Mouse (Mus musculus): ENCODE results near the gene Aftph.

Gene Aftph

DNA sequence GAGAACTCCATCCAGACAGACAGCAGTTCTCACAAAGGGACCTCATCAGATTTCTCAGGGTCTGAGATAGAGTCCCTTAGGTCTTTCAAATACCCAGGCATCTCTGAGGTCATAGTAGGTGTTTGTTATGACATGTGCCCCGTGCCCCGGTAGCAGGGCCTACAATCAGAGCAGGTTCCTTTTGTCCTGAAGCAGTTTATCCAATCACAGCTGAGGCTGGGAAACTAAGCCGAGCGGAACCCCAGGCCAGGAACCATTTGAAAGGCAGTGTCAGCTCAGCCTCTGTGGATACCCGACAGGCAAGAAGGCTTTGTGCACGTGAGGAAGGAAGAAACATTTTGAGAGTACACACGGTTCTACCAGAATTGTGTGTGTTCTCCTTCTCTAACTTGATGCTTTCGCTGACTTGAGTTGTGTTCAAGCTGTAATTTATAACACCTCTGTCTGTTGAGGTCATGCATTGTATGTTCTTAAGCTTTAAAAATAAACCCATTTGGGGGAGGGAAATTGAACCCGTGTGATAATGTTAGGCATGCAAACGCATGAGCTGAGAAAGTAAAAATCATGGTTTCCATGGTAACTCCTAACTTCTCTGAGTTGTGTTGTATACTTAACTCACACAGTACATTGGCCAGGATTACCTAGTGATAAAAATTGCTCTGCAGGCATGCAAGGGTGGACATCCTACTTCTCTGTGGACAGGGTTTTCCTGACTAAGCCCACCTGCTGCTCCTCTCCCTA lies 94.2 kb downstream of the Aftph start:
- no peak for DNase-seq

DNA sequence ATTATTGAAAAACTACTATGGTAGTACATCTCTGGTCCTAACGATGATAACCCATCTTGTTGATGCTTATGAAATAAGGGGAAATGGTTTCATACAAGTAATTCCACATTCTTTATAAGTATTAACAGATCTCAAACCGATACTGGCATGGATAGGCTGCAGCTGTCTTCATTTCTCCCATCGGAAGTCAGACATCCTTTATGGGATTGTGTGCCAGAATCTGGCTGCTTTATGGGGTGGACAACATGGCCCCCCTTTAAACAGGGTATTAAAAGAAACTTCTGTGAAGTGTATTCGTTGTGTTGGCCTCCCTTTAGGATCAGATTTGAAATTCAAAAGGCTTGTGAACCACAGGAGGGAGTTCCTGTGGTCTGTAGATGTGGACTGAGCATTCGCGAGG lies 95.2 kb downstream of the Aftph start:
- no peak for DNase-seq

DNA sequence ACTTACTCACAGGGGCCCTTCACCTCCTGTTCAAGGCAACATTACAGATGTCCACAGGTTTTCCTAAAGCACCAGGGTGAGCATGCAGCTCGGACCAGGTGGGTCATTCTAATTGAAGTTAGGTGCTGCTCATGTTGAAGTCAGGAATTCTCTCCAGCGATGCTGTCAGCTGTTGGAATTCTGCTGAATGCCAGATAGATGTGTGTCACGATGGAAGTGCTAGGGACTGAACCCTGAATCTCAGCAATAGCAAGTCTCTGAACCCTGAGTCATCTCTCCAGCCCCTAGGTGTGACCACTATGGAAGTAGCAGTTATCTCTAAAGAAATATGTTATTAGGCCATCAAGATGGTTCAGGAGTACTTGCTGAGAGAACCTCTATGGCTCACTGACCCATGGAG lies 95.9 kb downstream of the Aftph start:
- no peak for DNase-seq

DNA sequence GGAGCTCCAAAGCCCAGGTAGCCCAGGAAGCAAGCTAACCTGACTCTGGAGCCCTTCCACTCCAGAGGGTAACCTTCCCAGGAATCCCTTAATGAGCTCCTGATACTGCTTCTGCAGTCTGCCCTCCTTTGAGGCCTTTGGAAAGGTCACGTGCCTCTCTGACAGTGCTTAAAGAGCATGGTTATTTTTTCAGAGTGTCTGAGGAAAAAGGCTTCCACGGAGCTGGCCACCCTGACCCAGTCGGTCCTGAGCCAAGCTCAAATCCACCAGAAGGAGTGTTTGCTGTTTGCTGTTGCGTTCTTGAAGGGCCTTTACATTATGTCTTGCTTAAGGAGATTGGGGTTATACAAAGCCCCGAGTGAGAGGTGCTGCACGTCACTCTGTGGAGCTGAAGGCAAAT lies 96.5 kb downstream of the Aftph start:
- no peak for DNase-seq

DNA sequence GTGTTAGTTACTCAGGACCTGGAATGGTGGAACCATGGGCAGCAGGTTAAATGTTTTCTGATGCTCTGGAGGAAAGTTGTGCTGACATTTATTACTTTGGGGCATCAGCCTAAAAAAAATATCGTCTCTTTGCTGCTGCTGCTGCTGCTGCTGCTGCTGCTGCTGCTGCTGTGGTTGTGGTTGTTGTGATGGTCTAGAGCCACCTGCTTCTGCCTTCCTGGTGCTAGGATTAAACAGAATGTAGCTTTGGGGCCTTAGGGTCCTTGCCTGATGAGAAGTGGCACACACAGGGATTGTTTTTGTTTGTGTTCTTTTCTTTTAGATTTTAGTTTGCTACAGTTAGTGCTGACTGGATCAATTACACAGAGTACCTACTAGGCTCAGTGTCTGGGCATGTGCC lies 97.2 kb downstream of the Aftph start:
- DNase-seq: no peak

DNA sequence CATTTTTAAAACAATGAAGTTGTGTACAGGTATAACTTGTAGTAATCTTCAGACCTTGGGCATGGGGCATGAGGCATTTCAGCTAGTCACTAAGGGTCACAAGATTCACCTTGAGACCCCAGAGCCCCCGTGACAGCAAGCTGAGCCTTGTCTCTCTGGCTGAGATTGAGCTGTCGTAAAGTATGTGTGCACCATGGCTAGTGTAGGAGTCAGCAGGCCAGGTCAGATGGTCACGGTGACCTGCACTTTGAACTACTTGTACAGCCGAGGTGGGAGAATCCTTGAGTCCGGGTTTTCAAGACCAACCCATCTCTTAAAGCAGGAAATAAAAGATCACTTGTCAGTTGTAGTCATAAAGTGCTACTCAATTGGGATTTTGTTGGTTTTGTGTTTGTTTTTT lies 98.2 kb downstream of the Aftph start:
- DNase-seq: no peak

DNA sequence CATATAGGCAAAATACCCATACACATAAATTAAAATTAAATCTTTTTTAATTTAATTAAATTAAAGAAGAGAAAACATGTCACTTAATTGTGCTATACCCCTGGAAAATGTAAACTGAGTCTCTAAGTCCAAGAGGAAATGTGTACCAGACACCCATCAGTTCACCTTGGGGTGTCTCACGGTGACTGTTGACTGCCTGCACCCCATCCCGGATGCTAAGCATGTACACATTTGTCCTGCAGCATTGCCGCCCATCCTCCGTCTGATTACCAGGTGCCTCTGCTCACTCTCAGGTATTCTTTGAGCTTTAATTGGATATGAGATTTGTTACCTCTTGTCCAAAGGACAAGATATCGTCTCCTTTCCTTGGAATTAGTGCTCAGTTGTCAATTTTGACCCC lies 99.1 kb downstream of the Aftph start:
- no peak for DNase-seq

DNA sequence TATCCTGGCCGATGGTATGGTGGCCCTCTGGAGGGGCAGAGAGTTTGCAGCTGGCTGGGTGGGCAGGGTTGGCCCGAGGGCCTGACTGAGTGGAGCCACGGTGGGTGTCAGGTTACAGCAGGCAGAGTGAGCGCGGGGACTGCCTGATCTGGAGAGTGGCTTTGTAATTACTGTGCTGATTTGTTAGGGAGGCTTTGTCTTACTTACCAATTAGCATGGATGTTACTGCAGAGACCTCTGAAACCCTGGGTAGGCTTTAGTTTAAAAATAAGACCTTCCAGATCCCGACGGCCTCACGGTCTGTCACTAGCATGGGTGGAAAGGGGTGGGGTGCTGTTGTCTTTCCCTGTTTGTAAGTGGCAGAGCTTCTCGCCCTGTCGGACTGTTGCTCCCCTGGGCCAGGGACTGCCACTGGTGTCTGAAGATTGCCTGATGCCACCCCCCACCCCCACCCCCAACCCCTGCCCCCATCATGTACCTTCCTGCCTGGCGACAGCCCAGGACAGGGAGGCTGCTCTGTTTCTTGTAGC lies 101.4 kb downstream of the Aftph start:
- DNase-seq: no peak

DNA sequence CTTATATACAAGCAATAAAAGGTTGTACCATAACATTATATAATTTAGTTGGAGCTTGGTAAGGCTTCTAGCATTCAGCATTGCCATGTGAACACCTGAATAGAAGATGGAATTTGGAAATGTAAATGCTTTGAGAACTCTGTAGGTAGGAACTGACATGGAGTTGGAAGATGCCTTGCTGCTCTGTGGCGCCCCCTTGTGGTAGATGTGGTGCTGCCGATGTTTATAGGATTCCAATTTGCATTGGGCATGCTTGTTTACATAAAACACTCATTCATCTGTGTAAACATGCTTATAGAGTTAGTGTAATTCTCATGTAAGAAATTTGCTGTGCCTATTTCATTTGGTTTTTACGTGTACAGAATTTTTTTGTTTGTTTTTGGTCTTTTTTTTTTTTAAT lies 102.5 kb downstream of the Aftph start:
- peak; percentile 51 for DNase-seq

DNA sequence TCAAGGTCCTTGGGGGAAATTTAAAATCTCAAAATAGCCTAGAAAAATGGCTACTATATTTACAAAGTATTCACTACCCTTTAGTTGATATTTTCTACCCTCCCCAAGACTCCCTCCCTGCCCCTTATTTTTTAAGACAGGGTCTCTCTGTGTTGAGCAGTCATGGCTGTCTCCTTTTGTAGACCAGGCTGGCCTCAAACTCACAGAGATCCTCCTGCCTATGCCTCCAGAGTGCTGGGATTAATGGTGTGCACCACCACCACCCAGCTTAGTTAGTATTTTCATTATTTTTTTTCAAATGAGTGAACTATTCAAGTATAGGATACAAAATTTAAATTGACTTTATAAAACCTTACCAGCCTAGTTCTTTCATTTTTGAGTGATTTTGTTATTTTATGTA lies 104.3 kb downstream of the Aftph start:
- no peak for DNase-seq

DNA sequence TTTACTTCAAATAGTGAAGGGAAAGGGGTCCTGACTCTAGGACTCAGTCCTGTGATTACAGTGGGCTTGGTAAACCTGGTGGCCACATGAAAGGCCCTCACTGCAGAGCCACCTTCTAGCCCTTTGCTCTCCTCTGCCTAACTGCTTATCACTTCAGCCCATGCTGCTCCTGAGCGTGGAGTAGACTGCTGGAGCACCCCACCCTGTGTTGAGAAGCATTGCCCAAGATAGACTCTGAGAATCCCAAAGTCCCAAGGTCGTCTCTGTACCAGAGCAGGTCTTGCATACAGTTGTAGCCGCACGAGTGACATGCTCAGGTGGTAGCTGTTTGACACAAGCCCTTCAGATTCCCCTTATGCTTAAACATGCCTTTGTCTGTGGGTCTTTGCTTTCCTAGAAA lies 105.3 kb downstream of the Aftph start:
- no peak for DNase-seq

DNA sequence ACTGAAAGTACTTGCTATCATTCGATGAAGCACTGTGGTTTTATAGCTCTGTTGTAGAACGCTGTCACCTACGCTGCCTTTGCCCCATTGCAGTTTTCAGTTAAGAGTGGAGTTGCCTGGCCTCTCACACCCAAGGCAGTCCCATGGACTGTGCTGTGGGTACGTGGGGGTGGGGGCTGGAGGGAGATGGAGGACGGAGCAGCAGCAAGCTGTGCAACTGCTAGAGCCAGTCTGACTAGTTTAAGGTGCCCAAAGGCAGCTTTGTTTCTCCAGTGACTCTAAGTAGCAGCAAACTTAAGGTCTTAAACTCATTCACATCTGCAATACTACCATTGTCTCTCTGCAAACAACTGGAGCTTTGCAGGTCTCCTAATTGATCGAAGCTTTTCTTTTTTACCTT lies 105.7 kb downstream of the Aftph start:
- DNase-seq: no peak

Measured in right cerebral cortex, adult 18-20 months (tissue).